Mouse (Mus musculus) cerebellum, postnatal 36 days (tissue): ENCODE results near the gene Crtc2.

Source experiments
- DNase-seq, 2 experiments: peaks; one replicate each; pipeline ENCODE4 v3.0.0; 2021 to 2022; ENCODE audit warnings: mixed read lengths in 2 of 2

Gene Crtc2

GRCm38 (mm10) chr3:90253653-90254418, at the start of gene Crtc2:
Gene Crtc2, plus strand, starts transcription at chr3:90254163.
- peak; percentile 94 to 95 for DNase-seq

DNA sequence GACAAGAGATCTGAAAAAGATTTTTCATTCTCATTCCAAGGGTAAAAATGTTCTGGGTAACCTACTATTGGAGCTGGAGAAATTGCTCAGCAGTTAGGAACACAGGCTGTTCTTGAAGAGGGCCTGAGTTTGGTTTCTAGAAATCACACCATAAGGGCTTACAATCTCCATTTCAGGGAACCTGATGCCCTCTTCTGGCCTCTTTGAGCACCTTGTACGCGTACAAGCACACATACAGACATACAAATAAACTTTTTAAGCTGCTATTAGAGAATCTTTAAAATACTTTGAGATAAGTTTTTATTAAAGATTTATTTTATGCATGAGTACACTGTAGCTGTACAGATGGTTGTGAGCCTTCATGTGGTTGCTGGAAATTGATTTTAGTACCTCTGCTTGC, 49.4 kb upstream of the Crtc2 start:
- no peak for DNase-seq

DNA sequence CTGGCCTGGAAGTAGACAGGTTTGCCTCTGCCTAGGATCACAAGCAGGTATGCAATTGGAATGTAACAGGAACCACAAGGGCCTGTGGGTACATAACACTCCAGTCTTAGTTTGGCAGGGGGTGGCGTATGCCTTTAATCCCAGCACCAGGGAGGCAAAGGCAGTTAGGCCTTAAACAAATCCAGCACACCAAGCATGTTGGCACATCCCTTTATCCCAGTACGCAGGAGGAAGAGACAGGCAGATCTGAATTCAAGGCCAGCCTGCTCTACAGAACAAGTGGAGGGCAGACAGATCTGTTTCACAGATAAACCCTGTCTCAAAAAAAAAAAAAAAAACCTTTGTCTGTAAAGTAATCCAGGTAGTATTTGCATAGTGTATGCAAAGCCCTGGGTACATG, 45.3 kb upstream of the Crtc2 start:
- no peak for DNase-seq

- no peak for DNase-seq
Measured at GRCm38 (mm10) chr3:90209908-90210566, 43.9 kb upstream of the Crtc2 start.

DNA sequence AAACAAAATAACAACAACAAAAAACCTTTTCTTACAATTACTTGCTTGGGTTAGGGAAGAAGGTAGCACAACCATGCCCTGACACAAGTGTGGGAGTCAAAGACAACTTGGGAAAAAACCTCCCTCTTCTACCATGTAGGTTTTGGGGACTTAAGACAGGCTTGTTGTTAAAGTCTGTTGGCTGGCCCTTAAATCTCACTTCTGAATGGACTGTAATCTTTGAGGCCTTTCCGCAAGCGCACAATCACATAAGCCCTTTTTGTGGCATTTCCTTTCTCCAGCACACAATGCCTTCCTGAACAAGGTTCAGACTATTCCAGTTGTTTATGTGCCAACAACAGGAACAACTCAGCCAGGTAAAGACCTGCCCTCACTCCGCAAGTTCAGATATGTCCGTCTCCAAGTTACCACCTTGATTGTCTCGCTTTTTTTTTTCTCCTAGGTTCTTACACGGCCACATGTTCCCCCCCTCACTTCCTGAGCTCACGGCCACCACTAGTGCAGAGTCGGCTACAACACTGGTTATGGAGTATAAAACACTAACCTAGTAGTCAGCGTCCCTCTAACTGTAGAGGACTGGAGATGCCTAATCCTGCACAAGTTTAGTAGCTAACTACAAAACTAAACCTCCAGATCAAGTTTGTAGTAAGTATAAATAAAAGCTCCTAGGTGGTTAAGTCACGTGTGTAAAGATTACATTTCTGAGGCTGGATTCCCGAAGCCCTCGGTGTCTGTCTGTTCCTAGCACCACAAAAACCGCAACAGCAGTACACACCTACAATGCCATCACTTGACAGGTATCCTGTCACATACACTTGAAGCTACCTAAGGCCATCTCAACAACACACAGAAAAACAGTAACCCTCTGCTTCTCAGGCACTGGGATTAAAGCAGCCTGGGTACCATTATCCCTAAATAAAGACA, 42.2 kb upstream of the Crtc2 start:
- DNase-seq, result no peak

DNA sequence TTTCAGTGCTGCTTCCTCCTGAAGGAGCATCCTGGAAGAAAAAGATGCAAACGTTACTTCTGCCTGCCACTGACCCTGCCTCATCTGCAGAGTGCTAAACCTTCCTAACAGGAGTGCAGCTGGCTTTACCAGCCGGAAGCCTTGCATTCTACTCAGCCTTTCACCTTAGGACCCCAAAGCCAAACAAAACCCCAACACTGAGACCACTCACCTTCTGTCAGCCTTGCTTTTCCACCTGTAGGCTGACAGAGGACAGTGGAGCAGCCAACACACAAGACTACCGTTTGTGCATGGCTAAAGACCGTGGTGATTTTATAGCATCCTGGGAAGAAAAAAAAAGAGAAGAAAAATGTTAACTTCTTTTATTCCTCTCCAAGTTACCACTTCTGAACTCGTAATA, 41.2 kb upstream of the Crtc2 start:
- DNase-seq, result no peak

DNA sequence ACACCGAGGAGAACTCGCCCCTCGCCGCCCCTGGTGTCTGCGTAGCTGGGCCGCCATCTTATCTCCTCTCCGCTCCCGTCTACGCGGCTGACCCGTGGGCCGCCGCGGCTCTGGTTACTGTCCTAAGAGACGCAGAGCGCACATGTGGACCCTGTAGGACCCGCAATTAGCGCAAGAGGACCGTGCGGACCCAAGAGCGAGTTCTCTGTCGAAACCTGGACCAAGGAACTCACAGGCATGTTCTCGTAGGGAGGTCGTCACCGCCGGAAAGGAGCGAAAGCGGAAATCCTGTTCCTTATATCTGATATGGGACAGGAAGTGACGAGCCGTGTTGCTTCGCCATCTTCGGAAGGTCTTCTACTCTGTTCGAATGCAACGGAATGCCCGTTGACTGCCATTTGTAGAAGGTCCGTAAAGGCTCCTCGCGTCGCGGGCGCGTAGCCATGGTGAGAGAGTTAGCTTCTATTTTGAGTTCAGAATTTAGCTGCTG, 40.5 kb upstream of the Crtc2 start, which contains the start of the genes Rps27 and Rab13:
Rps27 (minus strand) TSS at position 275 of the 490 bp plus-strand sequence.
Rab13 (plus strand) TSS at position 319 of the 490 bp plus-strand sequence.
- peak; percentile 81 to 90 for DNase-seq

GRCm38 (mm10) chr3:90213956-90214684, 39.8 kb upstream of the Crtc2 start:
- DNase-seq, result peak; percentile 16 to 32

DNA sequence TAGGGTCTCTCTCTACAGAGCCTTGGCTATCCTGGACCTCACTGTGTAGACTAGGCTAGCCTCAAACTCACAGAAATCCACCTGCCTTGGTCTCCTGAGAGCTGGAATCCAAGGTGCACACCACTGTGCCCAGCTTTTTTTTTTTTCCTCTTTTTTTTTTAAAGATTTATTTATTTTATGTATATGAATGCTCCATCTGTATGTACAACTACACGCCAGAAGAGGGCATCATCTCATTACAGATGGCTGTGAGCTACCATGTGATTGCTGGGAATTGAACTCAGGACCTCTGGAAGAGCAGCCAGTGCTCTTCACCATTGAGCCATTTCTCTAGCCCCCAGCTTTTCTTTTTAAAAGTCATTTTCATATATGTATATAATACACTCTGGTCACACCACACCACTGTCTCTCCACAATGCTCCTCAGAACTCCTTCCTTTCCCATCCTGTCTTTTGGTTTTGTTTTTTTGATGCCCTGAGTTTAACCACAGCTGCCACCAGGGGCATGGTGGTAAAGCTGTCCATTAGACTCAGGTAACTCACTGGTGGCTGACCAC, 38.1 kb upstream of the Crtc2 start:
- DNase-seq, result no peak

DNA sequence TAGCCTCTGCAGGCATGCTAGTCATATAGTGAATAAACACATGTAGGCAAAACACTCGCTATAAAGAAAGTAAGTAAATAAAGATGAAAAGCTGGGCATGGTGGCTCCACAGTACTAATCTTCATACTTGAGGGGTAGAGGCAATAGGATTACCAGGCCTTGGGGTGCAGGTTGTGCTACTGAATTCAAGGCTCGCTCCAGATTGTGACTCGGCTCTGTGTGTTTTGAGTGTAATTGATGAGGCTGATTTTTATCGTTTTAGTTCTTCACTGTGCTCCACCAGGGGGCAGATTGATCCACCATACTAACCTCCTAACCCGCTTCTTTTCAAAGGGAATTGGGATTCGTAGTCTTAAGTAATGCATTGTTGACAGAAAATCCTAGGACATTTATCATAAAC, 33.9 kb upstream of the Crtc2 start:
- peak; percentile 49 to 67 for DNase-seq

DNA sequence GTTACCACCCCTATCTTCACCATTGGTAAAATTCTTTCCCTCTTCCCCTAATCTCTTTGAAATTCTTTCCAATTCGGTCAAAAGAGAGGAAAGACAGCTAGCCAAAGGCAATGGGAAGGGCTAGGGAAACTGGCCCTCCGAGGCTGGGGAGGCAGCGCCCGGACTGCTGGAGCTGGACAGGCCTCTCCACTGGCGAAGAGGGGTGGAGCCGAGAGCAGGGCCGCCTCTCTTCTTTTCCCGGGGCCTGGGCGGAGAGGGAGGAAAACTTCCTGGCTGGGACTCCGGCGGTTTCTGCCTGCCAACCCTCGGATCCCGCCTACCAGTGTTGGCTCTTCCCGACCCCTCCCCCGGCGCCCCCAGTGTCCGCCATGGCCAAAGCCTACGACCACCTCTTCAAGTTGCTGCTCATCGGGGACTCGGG, 33.4 kb upstream of the Crtc2 start:
- peak; percentile 32 to 41 for DNase-seq

DNA sequence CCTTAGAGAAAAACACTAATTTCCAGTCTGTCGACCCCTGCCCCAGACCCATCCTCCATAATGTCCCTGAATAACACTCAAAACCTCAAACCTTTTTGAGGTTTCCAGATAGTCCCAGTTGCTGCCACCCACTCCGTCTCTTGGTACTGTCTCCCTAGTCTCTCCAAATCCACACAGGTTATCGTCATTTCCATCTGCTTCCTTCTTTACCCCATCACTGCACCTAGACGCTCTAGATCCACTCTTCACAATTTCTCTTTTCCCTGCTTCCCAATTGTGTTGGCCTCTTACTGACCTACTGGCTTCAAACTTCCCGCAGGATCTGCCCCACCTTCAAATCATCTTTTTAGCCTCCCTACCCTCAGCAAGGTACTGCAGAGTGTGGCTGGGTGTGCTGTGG, 32.8 kb upstream of the Crtc2 start:
- no peak for DNase-seq

GRCm38 (mm10) chr3:90222455-90222854, 31.5 kb upstream of the Crtc2 start:
- no peak for DNase-seq

GRCm38 (mm10) chr3:90222941-90223340, 31.0 kb upstream of the Crtc2 start:
- no peak for DNase-seq

DNA sequence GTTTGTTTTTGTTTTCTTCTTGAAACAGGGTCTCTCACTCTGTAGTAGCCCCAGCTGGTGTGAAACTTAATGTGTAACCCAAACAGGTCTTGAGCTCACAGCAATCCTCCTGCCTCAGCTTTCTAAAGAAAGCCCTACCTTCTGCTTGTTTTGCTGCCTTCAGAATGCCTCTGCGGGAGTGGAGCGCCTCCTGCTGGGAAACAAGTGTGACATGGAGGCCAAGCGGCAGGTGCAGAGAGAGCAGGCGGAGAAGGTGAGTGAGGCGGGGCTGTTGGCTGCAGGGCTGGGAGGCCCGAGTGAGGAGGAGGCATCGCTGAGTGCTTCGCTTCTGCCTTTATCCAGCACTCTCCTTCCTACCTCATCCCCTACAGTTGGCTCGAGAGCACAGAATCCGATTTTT, 29.6 kb upstream of the Crtc2 start:
- DNase-seq, result no peak

DNA sequence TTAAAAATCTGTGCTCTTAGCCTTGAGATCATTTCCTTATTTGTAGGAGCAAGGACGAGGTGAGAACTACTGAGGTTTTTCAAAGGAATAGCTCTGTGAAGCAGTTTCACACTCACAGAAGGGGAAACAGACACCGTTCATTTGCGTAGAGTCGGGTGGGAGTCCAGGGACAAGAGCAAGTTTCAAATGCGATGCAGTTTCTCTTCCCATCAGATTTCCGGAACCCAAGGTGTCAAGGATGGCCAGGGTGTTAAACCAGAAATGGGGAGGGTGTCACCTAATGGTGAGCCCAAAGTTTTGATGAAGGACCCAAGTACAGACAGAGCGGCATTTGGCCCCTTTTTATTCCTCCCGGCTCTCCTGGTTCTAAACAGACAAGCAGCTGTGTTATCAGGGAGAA, 22.9 kb upstream of the Crtc2 start:
- no peak for DNase-seq

DNA sequence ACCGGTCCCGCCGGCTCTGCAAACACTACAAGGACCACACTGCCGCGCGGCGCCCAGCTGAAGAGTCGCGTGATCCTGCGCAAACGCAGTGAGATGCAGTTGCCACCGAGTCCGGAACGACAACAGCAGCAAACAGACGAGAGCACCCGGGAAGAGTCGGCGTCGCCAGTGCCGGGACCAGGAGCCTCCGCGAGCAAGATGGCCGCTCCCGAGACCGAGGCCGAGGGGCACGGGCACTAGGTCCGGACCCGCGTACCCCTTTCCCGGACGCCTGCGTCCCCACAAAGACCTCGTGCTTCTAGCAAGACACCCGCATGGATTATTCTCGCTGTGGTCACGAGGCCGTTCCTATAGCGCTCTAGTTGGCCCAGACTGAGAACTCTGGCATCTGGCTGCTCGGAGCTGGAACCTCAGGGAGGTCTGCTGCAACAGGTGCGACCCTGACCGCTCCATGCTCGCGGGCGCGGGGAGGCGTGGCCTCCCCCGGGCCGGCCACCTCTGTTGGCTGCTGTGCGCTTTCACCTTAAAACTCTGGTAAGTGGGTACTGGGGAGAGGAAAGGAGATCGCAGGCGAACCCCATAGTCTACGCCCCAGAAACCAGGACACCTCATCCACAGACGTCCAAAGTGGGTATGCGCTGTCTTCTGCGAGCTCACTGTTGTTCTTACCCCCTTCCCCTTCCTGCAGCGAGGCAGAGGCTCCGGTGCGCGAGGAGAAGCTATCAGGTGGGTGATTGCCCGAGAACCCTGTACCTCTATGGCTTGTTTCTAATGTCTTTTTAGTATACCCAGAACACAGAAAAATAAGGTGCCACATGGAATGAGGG, 22.2 kb upstream of the Crtc2 start, which contains the start of gene Jtb:
Jtb (plus strand) TSS at position 91 of the 827 bp plus-strand sequence.
- DNase-seq, result peak; percentile 93 to 94

DNA sequence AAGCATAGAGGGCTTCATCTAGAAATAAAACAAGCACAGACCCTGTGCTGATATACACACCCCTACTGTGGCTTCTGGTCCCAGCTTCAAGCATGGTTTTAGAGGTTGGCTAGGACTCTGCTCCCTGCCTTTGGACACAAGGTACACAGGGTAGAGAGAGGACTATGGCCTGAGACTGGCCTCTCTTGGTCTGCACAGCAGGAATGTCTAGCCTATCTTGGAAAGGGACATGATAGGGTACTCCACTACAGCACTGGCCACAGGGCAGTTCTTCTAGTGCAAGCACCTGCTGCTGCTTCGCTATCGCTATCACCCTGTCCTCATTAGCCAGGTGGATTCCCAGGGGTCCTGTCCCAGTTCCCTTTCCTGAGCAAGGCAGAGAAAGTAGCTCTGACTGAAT, 12.7 kb upstream of the Crtc2 start:
- no peak for DNase-seq

DNA sequence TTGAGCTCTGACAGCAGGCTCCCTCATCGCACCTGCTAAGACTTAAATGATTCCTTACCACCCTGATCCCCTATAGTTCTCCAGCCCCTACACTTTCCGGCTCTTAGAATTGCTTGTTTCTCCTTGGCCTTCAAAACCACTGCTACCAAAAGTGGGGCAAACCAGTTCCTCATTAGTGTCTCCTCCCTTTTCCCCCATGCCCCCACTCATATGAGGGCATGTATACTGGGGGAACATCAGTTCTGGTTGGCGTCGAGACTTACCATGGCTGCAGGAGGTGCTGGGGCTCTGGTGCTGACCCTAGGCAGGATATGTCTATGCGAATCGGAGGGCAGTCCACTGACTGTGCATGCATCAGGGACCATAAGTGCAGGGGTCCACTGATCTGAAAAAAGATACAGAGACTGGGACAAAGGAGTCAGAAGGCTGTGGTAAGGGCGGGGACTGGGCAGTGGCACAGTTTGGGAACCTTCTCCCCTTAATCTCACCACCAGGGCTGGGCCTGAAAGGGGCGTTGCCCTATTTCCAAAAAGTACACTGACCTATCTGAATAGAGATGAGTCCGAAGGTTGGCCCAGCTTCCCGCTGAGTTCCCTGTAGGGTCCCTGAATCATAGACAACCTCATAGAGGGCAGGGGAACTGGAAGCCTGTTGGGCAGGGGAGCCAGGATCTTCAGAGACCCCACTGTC, 12.1 kb upstream of the Crtc2 start:
- DNase-seq, result no peak
